Mouse (Mus musculus): ENCODE measurements around the gene 2610301B20Rik.
"Not testable (repeated sequence)": the region's sequence is repeated elsewhere in the genome, so short reads cannot be mapped to it uniquely, and the experiment has no call there.

The 2610301B20Rik gene

GRCm38 (mm10) chr4:10873920-10874665 is at the start of gene 2610301B20Rik:
Gene 2610301B20Rik, plus strand, starts transcription at chr4:10874498.
- DNase-seq (ENCODE audit: low read depth) = peak; percentile 95

GRCm38 (mm10) chr4:10833273-10833672 is 41.0 kb upstream of the 2610301B20Rik start:
- DNase-seq (ENCODE audit: low read depth) = no peak

- peak; percentile 55 for DNase-seq (ENCODE audit: low read depth)
Observed at GRCm38 (mm10) chr4:10835252-10836051, 38.8 kb upstream of the 2610301B20Rik start.

- no peak for DNase-seq (ENCODE audit: low read depth)
Observed at GRCm38 (mm10) chr4:10845848-10846247, 28.4 kb upstream of the 2610301B20Rik start.

GRCm38 (mm10) chr4:10849812-10850211 is 24.5 kb upstream of the 2610301B20Rik start:
- DNase-seq (ENCODE audit: low read depth) = no peak

- no peak for DNase-seq (ENCODE audit: low read depth)
Observed at GRCm38 (mm10) chr4:10851013-10851412, 23.3 kb upstream of the 2610301B20Rik start.

GRCm38 (mm10) chr4:10859174-10859573 is 15.1 kb upstream of the 2610301B20Rik start:
- DNase-seq (ENCODE audit: low read depth) = no peak

- peak; percentile 36 for DNase-seq (ENCODE audit: low read depth)
Observed at GRCm38 (mm10) chr4:10859911-10860581, 14.3 kb upstream of the 2610301B20Rik start.

GRCm38 (mm10) chr4:10860825-10861224 is 13.5 kb upstream of the 2610301B20Rik start:
- no peak for DNase-seq (ENCODE audit: low read depth)

GRCm38 (mm10) chr4:10862882-10863281 is 11.4 kb upstream of the 2610301B20Rik start:
- DNase-seq (ENCODE audit: low read depth) = not testable (repeated sequence)

GRCm38 (mm10) chr4:10872231-10872630 is 2.1 kb upstream of the 2610301B20Rik start:
- no peak for DNase-seq (ENCODE audit: low read depth)

GRCm38 (mm10) chr4:10872685-10873539 is 1.4 kb upstream of the 2610301B20Rik start:
- DNase-seq (ENCODE audit: low read depth) = peak; percentile 11

GRCm38 (mm10) chr4:10873549-10873919 is 764 bp upstream of the 2610301B20Rik start:
- no peak for DNase-seq (ENCODE audit: low read depth)

- DNase-seq (ENCODE audit: low read depth) = peak; percentile 50
Observed at GRCm38 (mm10) chr4:10874718-10875121, 422 bp downstream of the 2610301B20Rik start.

- peak; percentile 72 for DNase-seq (ENCODE audit: low read depth)
Observed at GRCm38 (mm10) chr4:10875407-10875806, 1.1 kb downstream of the 2610301B20Rik start.

- no peak for DNase-seq (ENCODE audit: low read depth)
Observed at GRCm38 (mm10) chr4:10877057-10877456, 2.8 kb downstream of the 2610301B20Rik start.

GRCm38 (mm10) chr4:10883740-10884408 is 9.6 kb downstream of the 2610301B20Rik start:
- no peak for DNase-seq (ENCODE audit: low read depth)

GRCm38 (mm10) chr4:10888835-10889234 is 14.5 kb downstream of the 2610301B20Rik start:
- DNase-seq (ENCODE audit: low read depth) = no peak

- DNase-seq (ENCODE audit: low read depth) = no peak
Observed at GRCm38 (mm10) chr4:10896262-10896661, 22.0 kb downstream of the 2610301B20Rik start.

- peak; percentile 65 for DNase-seq (ENCODE audit: low read depth)
Observed at GRCm38 (mm10) chr4:10896859-10897258, 22.6 kb downstream of the 2610301B20Rik start.

GRCm38 (mm10) chr4:10905234-10905801 is 31.0 kb downstream of the 2610301B20Rik start:
- DNase-seq (ENCODE audit: low read depth) = peak; percentile 24

Data from NIH3T3 (cell line).